22 mouse cellular contexts compared by ENCODE assay signal in the genomic region with DNA sequence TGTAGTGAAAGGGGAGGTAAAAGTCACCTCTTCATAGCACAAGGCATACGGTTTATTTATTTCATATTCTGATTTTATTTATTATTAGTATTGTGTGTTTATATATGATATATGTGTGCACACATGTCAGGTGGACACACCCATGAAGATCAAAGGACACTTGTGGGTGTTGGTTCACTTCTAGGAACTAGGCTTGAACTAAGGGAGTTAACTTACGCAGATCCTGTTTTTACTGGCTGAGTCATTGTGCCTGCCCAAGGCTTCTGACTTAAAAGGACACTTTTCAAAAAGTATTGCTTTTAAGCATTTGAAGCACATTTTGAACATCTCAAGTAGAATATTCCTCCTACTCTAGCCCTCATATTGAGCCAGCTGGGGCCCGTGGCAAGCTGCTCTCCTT.
DNase-seq lines count a peak whose midpoint lies in the region; ATAC-seq and TF ChIP-seq lines count a peak whose summit lies in the region.
"Had no signal": no experiment of that assay in that cellular context is flagged by ENCODE, and none has a peak within 500 bp of the region (broad histone marks: within the 10 kb centered on the region; RNA-seq: fewer than 3 reads in every experiment).

No protein-coding gene starts in this region.

- peak overlapping the region; percentile 61 for H3K27ac ChIP-seq in liver, postnatal 0 days (ENCODE audit: low read depth)
- H3K27ac ChIP-seq in intestine, embryonic 15.5 days: no peak overlapping the region
- H3K27ac ChIP-seq in kidney, embryonic 15.5 days: no peak overlapping the region
- H3K27ac ChIP-seq: embryonic facial prominence, embryonic 13.5 days; heart, embryonic 10.5 days; hindbrain, embryonic 10.5 days; left cerebral cortex, adult 2 months; limb, embryonic 10.5 days had no signal

- peak; percentile 53; the same call in 1 of the 2 replicates for TF ChIP-seq EP300 in liver, postnatal 0 days (IDR thresholded peaks at IDR 0.05; ENCODE audit: low read depth)

- no peaks in the 10 kb centered on the region for H3K9me3 ChIP-seq in liver, postnatal 0 days (ENCODE audit: low read length)
- no peaks in the 10 kb centered on the region for H3K9me3 ChIP-seq in intestine, embryonic 15.5 days
- H3K9me3 ChIP-seq in kidney, embryonic 15.5 days (replicated peaks): no peaks in the 10 kb centered on the region
- H3K9me3 ChIP-seq: embryonic facial prominence, embryonic 13.5 days; heart, embryonic 10.5 days; hindbrain, embryonic 10.5 days; limb, embryonic 10.5 days had no signal

- no peaks in the 10 kb centered on the region for H3K36me3 ChIP-seq in liver, postnatal 0 days (replicated peaks; ENCODE audit: insufficient read depth, low read length)
- no peaks in the 10 kb centered on the region for H3K36me3 ChIP-seq in intestine, embryonic 15.5 days
- H3K36me3 ChIP-seq in kidney, embryonic 15.5 days: no peaks in the 10 kb centered on the region
- H3K36me3 ChIP-seq: embryonic facial prominence, embryonic 13.5 days; heart, embryonic 10.5 days; hindbrain, embryonic 10.5 days; limb, embryonic 10.5 days had no signal

- ATAC-seq in activated CD4-positive, CD25-positive, alpha-beta regulatory T cell, adult 4 months: peak; percentile 75
- ATAC-seq in liver, postnatal 0 days: peak; percentile 86
- no peak for ATAC-seq in intestine, embryonic 15.5 days
- no peak for ATAC-seq in kidney, embryonic 15.5 days (replicated peaks; ENCODE audit: low FRiP score)
- ATAC-seq: forebrain, embryonic 14.5 days had no signal

- 58% methylated on average over 3 of the region's 3 CpGs for WGBS in liver, postnatal 0 days (ENCODE audit: insufficient replicate concordance)
- WGBS in intestine, embryonic 15.5 days: 91% methylated on average over 3 of the region's 3 CpGs
- WGBS in kidney, embryonic 15.5 days: 87% methylated on average over 3 of the region's 3 CpGs

- TF ChIP-seq CTCF in liver, postnatal 0 days (IDR thresholded peaks at IDR 0.05; ENCODE audit: low read depth): no peak

- H3K9ac ChIP-seq in liver, postnatal 0 days (replicated peaks): no peak overlapping the region
- H3K9ac ChIP-seq in intestine, embryonic 15.5 days: no peak overlapping the region
- H3K9ac ChIP-seq in kidney, embryonic 15.5 days: no peak overlapping the region
- H3K9ac ChIP-seq: embryonic facial prominence, embryonic 13.5 days had no signal

- H3K4me1 ChIP-seq in liver, postnatal 0 days (ENCODE audit: insufficient read depth): peaks cover 13% of the 10 kb centered on the region
- no peaks in the 10 kb centered on the region for H3K4me1 ChIP-seq in intestine, embryonic 15.5 days (replicated peaks)
- H3K4me1 ChIP-seq in kidney, embryonic 15.5 days: no peaks in the 10 kb centered on the region
- H3K4me1 ChIP-seq: embryonic facial prominence, embryonic 13.5 days; heart, embryonic 10.5 days; hindbrain, embryonic 10.5 days; limb, embryonic 10.5 days had no signal

- no peaks in the 10 kb centered on the region for H3K27me3 ChIP-seq in liver, postnatal 0 days (ENCODE audit: insufficient read depth, low read length)
- no peaks in the 10 kb centered on the region for H3K27me3 ChIP-seq in intestine, embryonic 15.5 days (replicated peaks)
- H3K27me3 ChIP-seq in kidney, embryonic 15.5 days: no peaks in the 10 kb centered on the region
- H3K27me3 ChIP-seq: embryonic facial prominence, embryonic 13.5 days had no signal

- peak overlapping the region; percentile 16; the same call in 1 of the 2 replicates for H3K4me2 ChIP-seq in liver, postnatal 0 days (ENCODE audit: low read depth, low read length)
- H3K4me2 ChIP-seq in intestine, embryonic 15.5 days (replicated peaks): no peak overlapping the region
- no peak overlapping the region for H3K4me2 ChIP-seq in kidney, embryonic 15.5 days
- H3K4me2 ChIP-seq: embryonic facial prominence, embryonic 13.5 days; midbrain, embryonic 11.5 days had no signal

- H3K4me3 ChIP-seq in liver, postnatal 0 days (ENCODE audit: low read depth, low read length): no peak overlapping the region
- H3K4me3 ChIP-seq in intestine, embryonic 15.5 days (replicated peaks): no peak overlapping the region
- no peak overlapping the region for H3K4me3 ChIP-seq in kidney, embryonic 15.5 days (replicated peaks)
- H3K4me3 ChIP-seq: embryonic facial prominence, embryonic 13.5 days; heart, embryonic 10.5 days; hindbrain, embryonic 10.5 days; left cerebral cortex, adult 2 months; limb, embryonic 10.5 days had no signal

- peak; percentile 60 for DNase-seq in CD4-positive, CD25-positive, alpha-beta regulatory T cell, adult 2 months (ENCODE audit: low read depth, low spot score)
- peak; percentile 50 for DNase-seq in liver
- no peak for DNase-seq in liver, postnatal 0 days
- no peak for DNase-seq in adrenal gland, adult 18-20 months (ENCODE audit: low spot score in 2 of 2)
- no peak for DNase-seq in cerebellum, adult 9-10 months
- DNase-seq: adrenal gland, postnatal 36 days; B cell, adult 2 months; cerebellum, adult 9-11 months; kidney, adult 9 months; kidney, postnatal 36 days; lung, adult 18-20 months; lung, postnatal 36 days had no signal

Comparison
In these comparisons a context has a peak if more than half of its experiments do, and no peak if none do; other contexts are left out.
1. DNase-seq: peak in CD4-positive, CD25-positive, alpha-beta regulatory T cell, adult 2 months (single experiment) and liver (single experiment); none in liver, postnatal 0 days (single experiment), adrenal gland, adult 18-20 months (0 of 2) and cerebellum, adult 9-10 months (single experiment).
2. ATAC-seq: peak in activated CD4-positive, CD25-positive, alpha-beta regulatory T cell, adult 4 months (single experiment) and liver, postnatal 0 days (single experiment); none in intestine, embryonic 15.5 days (single experiment) and kidney, embryonic 15.5 days (single experiment).